Mouse (Mus musculus) midbrain, embryonic 10.5 days (tissue): Measurements from ENCODE around the gene Gm2007. TPM values are rescaled to one million over a fixed set of nuclear protein-coding genes. Genes with fewer than 3 reads are reported as not detected.
"Not testable (repeated sequence)": the region's sequence is repeated elsewhere in the genome, so short reads cannot be mapped to it uniquely, and the experiment has no call there.

Experiments used
- DNase-seq: peaks from one replicate; pipeline ENCODE4 v3.0.0-alpha.2; 2017; ENCODE audit warnings: low spot score
- H3K27ac ChIP-seq: fragments of 300-500 bp; sonication (generic); replicated peaks from 2 replicates; pipeline ENCODE4 v1.5.1; 2016; ENCODE audit warnings: mild to moderate bottlenecking
- H3K27me3 ChIP-seq: fragments of 300-500 bp; sonication (generic); 2 replicates; pipeline ENCODE4 v1.6.1; 2016; ENCODE audit warnings: low read depth, mild to moderate bottlenecking; ENCODE audit not compliant: poor library complexity, severe bottlenecking
- H3K36me3 ChIP-seq: fragments of 300-500 bp; sonication (generic); 2 replicates; pipeline ENCODE4 v1.6.1; 2016; ENCODE audit warnings: mild to moderate bottlenecking, moderate library complexity
- H3K4me1 ChIP-seq: fragments of 300-500 bp; sonication (generic); 2 replicates; pipeline ENCODE4 v1.6.1; 2016
- H3K4me3 ChIP-seq: fragments of 300-500 bp; sonication (generic); 2 replicates; pipeline ENCODE4 v1.5.1; 2016; ENCODE audit warnings: mild to moderate bottlenecking, moderate library complexity
- H3K9me3 ChIP-seq: fragments of 300-500 bp; sonication (generic); replicated peaks from 2 replicates; pipeline ENCODE4 v1.6.1; 2016; ENCODE audit warnings: mild to moderate bottlenecking
- WGBS: fragments of 180-500 bp; shearing (Covaris S2); methylation state at CpG from one replicate; pipeline ENCODE4 v1.1.7; 2016; 5-methylcytosine and 5-hydroxymethylcytosine counted together
- polyA plus RNA-seq: library from polyadenylated mRNA; unstranded; fragments of >200 nt; fragmentation: Nextera tagmentation; extraction: Ambion mirVana; gene quantifications from 2 replicates; pipeline ENCODE4 v1.2.1, GENCODE M21; 2016

Gene Gm2007
- polyA plus RNA-seq: not detected in 2 replicates

- not testable (repeated sequence) for H3K27me3 ChIP-seq, H3K27ac ChIP-seq, H3K4me3 ChIP-seq, H3K4me1 ChIP-seq, DNase-seq, H3K36me3 ChIP-seq, H3K9me3 ChIP-seq
- WGBS: no CpG with 5 or more reads among the region's 2 CpGs
Observed at GRCm38 (mm10) chr2:175741237-175741636, at the start of gene Gm2007. Gene Gm2007 (plus strand): TSS chr2:175741537.

DNA sequence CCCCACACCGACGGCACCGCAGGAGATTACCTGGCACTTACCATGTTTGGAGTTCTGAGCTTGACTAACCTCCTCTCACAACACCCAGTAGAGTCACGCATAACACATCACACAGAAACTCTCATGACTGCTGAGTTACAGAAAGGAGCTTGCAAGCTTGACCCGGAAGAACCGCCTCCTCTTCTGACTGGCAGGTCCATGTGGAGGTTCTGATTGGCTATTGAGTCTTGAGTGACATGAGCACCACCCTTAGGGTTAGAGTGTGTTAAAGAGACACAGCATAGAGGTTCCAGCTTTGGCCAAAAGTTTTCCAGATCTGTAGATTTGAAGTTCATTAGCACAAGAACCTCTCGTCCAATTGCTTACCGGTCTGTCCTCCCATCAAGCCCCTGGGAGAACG, 37.8 kb upstream of the Gm2007 start, which contains the start of gene Zfp969:
TSS of gene Zfp969 (minus strand) at position 101 of the 400 bp plus-strand sequence.
- H3K4me3 ChIP-seq, H3K27me3 ChIP-seq, DNase-seq, H3K9me3 ChIP-seq, H3K36me3 ChIP-seq, H3K27ac ChIP-seq, H3K4me1 ChIP-seq: not testable (repeated sequence)
- no CpG with 5 or more reads among the region's 9 CpGs for WGBS

DNA sequence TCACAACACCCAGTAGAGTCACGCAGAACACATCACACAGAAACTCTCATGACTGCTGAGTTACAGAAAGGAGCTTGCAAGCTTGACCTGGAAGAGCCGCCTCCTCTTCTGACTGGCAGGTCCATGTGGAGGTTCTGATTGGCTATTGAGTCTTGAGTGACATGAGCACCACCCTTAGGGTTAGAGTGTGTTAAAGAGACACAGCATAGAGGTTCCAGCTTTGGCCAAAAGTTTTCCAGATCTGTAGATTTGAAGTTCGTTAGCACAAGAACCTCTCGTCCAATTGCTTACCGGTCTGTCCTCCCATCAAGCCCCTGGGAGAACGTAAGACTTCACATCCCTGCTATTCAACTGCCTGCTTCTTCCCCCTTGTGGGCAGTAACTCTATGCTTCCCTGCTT, 59.7 kb downstream of the Gm2007 start, which contains the start of gene Gm14288:
TSS of gene Gm14288 (minus strand) at position 101 of the 400 bp plus-strand sequence.
- H3K9me3 ChIP-seq, H3K27ac ChIP-seq, DNase-seq, H3K4me1 ChIP-seq, H3K36me3 ChIP-seq, H3K4me3 ChIP-seq, H3K27me3 ChIP-seq: not testable (repeated sequence)
- WGBS: no CpG with 5 or more reads among the region's 6 CpGs

Other genes starting within 250 kb of the Gm2007 start
- gene Gm11007, start 97.6 kb upstream of the Gm2007 start, polyA plus RNA-seq: not detected in 2 replicates
- 7.1 and 14.5 TPM in 2 replicates for gene Zfp969, start 37.9 kb upstream of the Gm2007 start, polyA plus RNA-seq
- gene Gm14288, start 59.6 kb downstream of the Gm2007 start, polyA plus RNA-seq: 1.6 and 1.8 TPM in 2 replicates
- 25.8 and 27.1 TPM in 2 replicates for gene Gm6710, start 127.7 kb downstream of the Gm2007 start, polyA plus RNA-seq
- gene Zfp966, start 189.6 kb downstream of the Gm2007 start, polyA plus RNA-seq: 4.7 and 5.0 TPM in 2 replicates
- 29.8 and 34.9 TPM in 2 replicates for gene Gm2026, start 223.8 kb downstream of the Gm2007 start, polyA plus RNA-seq